Mouse (Mus musculus): ENCODE measurements around the gene Extl1. TPM values are rescaled to one million over a fixed set of nuclear protein-coding genes. Genes with fewer than 3 reads are reported as not detected.
A peak's percentile ranks its signal among the peaks of the same experiment; 100 is the strongest.
"Not testable (repeated sequence)": the region's sequence is repeated elsewhere in the genome, so short reads cannot be mapped to it uniquely, and the experiment has no call there.

Gene Extl1
- 10 to 100 TPM; 46.1 to 48.0 TPM for total RNA-seq (2021)
- long read RNA-seq, full-length matches to known transcripts: 46 of 77 reads
- long read RNA-seq, partial matches to known transcripts: 5 of 77 reads
- long read RNA-seq, other reads (novel, unspliced or antisense): 26 of 77 reads

GRCm38 (mm10) chr4:134383750-134384149 lies at the start of gene Extl1:
Extl1 (minus strand) TSS chr4:134383850.
- not testable (repeated sequence) for DNase-seq (ENCODE audit: low spot score in 2 of 2)

GRCm38 (mm10) chr4:134432686-134433360 lies 49.2 kb upstream of the Extl1 start:
- DNase-seq (ENCODE audit: low spot score in 2 of 2): no peak

- peak; percentile 90 to 97 for DNase-seq (ENCODE audit: low spot score in 2 of 2)
These were observed 46.8 kb upstream of the Extl1 start for GRCm38 (mm10) chr4:134430381-134431004.

- DNase-seq (ENCODE audit: low spot score in 2 of 2): no peak
These were observed 41.4 kb upstream of the Extl1 start for GRCm38 (mm10) chr4:134425088-134425487.

- no peak for DNase-seq (ENCODE audit: low spot score in 2 of 2)
These were observed 40.3 kb upstream of the Extl1 start for GRCm38 (mm10) chr4:134423949-134424348.

- DNase-seq (ENCODE audit: low spot score in 2 of 2): no peak
These were observed 38.3 kb upstream of the Extl1 start for GRCm38 (mm10) chr4:134421971-134422370.

- no peak for DNase-seq (ENCODE audit: low spot score in 2 of 2)
These were observed 33.5 kb upstream of the Extl1 start for GRCm38 (mm10) chr4:134417111-134417510.

- DNase-seq (ENCODE audit: low spot score in 2 of 2): peak in 1 of 2 experiments; percentile 56
These were observed 33.0 kb upstream of the Extl1 start for GRCm38 (mm10) chr4:134416602-134417001.

GRCm38 (mm10) chr4:134416177-134416576 lies 32.5 kb upstream of the Extl1 start:
- DNase-seq (ENCODE audit: low spot score in 2 of 2): peak in 1 of 2 experiments; percentile 49

- no peak for DNase-seq (ENCODE audit: low spot score in 2 of 2)
These were observed 25.6 kb upstream of the Extl1 start for GRCm38 (mm10) chr4:134409286-134409685.

GRCm38 (mm10) chr4:134403721-134404120 lies 20.1 kb upstream of the Extl1 start:
- no peak for DNase-seq (ENCODE audit: low spot score in 2 of 2)

GRCm38 (mm10) chr4:134402571-134403262 lies 19.1 kb upstream of the Extl1 start:
- DNase-seq (ENCODE audit: low spot score in 2 of 2): no peak

- DNase-seq (ENCODE audit: low spot score in 2 of 2): no peak
These were observed 18.4 kb upstream of the Extl1 start for GRCm38 (mm10) chr4:134401856-134402570.

GRCm38 (mm10) chr4:134401181-134401661 lies 17.6 kb upstream of the Extl1 start:
- peak; percentile 74 to 83 for DNase-seq (ENCODE audit: low spot score in 2 of 2)

- DNase-seq (ENCODE audit: low spot score in 2 of 2): peak in 1 of 2 experiments; percentile 50
These were observed 16.6 kb upstream of the Extl1 start for GRCm38 (mm10) chr4:134400206-134400605.

GRCm38 (mm10) chr4:134397732-134398131 lies 14.1 kb upstream of the Extl1 start:
- DNase-seq (ENCODE audit: low spot score in 2 of 2): no peak

- peak in 1 of 2 experiments; percentile 50 for DNase-seq (ENCODE audit: low spot score in 2 of 2)
These were observed 13.5 kb upstream of the Extl1 start for GRCm38 (mm10) chr4:134397121-134397520.

GRCm38 (mm10) chr4:134395977-134396825 lies 12.6 kb upstream of the Extl1 start, which contains the start of gene Pafah2:
Pafah2 (plus strand) TSS chr4:134396320.
- peak; percentile 95 to 99 for DNase-seq (ENCODE audit: low spot score in 2 of 2)

GRCm38 (mm10) chr4:134395142-134395541 lies 11.5 kb upstream of the Extl1 start:
- DNase-seq (ENCODE audit: low spot score in 2 of 2): no peak

- DNase-seq (ENCODE audit: low spot score in 2 of 2): no peak
These were observed 9.4 kb upstream of the Extl1 start for GRCm38 (mm10) chr4:134393026-134393425.
